Mouse (Mus musculus): ENCODE results near the gene Col27a1.

Gene Col27a1

GRCm38 (mm10) chr4:63307175-63308062, 93.6 kb downstream of the Col27a1 start:
- DNase-seq (ENCODE audit: low spot score in 2 of 2), result peak; percentile 55 to 84

GRCm38 (mm10) chr4:63308316-63308715, 94.5 kb downstream of the Col27a1 start:
- no peak for DNase-seq (ENCODE audit: low spot score in 2 of 2)

- no peak for DNase-seq (ENCODE audit: low spot score in 2 of 2)
Observed at GRCm38 (mm10) chr4:63310247-63310855, 96.5 kb downstream of the Col27a1 start.

- no peak for DNase-seq (ENCODE audit: low spot score in 2 of 2)
Observed at GRCm38 (mm10) chr4:63311426-63311825, 97.6 kb downstream of the Col27a1 start.

- no peak for DNase-seq (ENCODE audit: low spot score in 2 of 2)
Observed at GRCm38 (mm10) chr4:63314063-63314462, 100.3 kb downstream of the Col27a1 start.

- no peak for DNase-seq (ENCODE audit: low spot score in 2 of 2)
Observed at GRCm38 (mm10) chr4:63316076-63316746, 102.4 kb downstream of the Col27a1 start.

GRCm38 (mm10) chr4:63319566-63319965, 105.8 kb downstream of the Col27a1 start:
- peak in 1 of 2 experiments; percentile 51 for DNase-seq (ENCODE audit: low spot score in 2 of 2)

- DNase-seq (ENCODE audit: low spot score in 2 of 2), result no peak
Observed at GRCm38 (mm10) chr4:63323275-63323815, 109.5 kb downstream of the Col27a1 start.

- DNase-seq (ENCODE audit: low spot score in 2 of 2), result no peak
Observed at GRCm38 (mm10) chr4:63333403-63333802, 119.6 kb downstream of the Col27a1 start.

GRCm38 (mm10) chr4:63338414-63339076, 124.7 kb downstream of the Col27a1 start:
- DNase-seq (ENCODE audit: low spot score in 2 of 2), result no peak

- DNase-seq (ENCODE audit: low spot score in 2 of 2), result no peak
Observed at GRCm38 (mm10) chr4:63342491-63342890, 128.7 kb downstream of the Col27a1 start.

- DNase-seq (ENCODE audit: low spot score in 2 of 2), result no peak
Observed at GRCm38 (mm10) chr4:63343608-63344007, 129.8 kb downstream of the Col27a1 start.

GRCm38 (mm10) chr4:63344295-63344694, 130.5 kb downstream of the Col27a1 start, which contains the start of gene Orm1:
TSS of gene Orm1 (plus strand) at chr4:63344560.
- no peak for DNase-seq (ENCODE audit: low spot score in 2 of 2)

- DNase-seq (ENCODE audit: low spot score in 2 of 2), result no peak
Observed at GRCm38 (mm10) chr4:63345261-63345660, 131.5 kb downstream of the Col27a1 start.

GRCm38 (mm10) chr4:63346659-63347058, 132.9 kb downstream of the Col27a1 start:
- no peak for DNase-seq (ENCODE audit: low spot score in 2 of 2)

GRCm38 (mm10) chr4:63348524-63348923, 134.7 kb downstream of the Col27a1 start:
- DNase-seq (ENCODE audit: low spot score in 2 of 2), result no peak

GRCm38 (mm10) chr4:63355877-63356665, 142.3 kb downstream of the Col27a1 start, which contains the start of gene Orm3:
TSS of gene Orm3 (plus strand) at chr4:63356162.
- DNase-seq (ENCODE audit: low spot score in 2 of 2), result no peak

- DNase-seq (ENCODE audit: low spot score in 2 of 2), result no peak
Observed at GRCm38 (mm10) chr4:63356981-63357570, 143.3 kb downstream of the Col27a1 start.

- DNase-seq (ENCODE audit: low spot score in 2 of 2), result no peak
Observed at GRCm38 (mm10) chr4:63359861-63360260, 146.1 kb downstream of the Col27a1 start.

- DNase-seq (ENCODE audit: low spot score in 2 of 2), result no peak
Observed at GRCm38 (mm10) chr4:63362150-63362549, 148.3 kb downstream of the Col27a1 start, which contains the start of gene Orm2. TSS of gene Orm2 (plus strand) at chr4:63362449.
